In the genomic region with DNA sequence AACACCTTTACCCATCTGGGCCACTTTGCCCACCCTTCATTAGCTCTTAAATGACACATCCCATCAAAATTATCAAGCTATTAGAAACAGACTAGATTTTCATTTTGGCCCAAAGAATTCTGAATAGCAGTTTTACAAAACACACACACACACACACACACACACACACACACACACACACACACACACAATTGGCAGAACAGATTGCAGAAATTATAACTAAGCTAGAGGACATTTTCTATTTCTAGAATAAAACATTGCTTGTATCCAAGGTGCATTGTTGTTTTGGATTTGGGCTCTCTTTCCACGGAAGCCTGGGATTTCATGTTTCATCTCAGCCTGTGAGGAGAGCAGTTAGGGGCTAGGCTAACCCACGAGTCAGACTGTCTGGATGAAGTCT, we compare ENCODE assay signal across 18 mouse cellular contexts.
A peak's percentile ranks its signal among the peaks of the same experiment; 100 is the strongest.
DNase-seq lines count a peak whose midpoint lies in the region; ATAC-seq and TF ChIP-seq lines count a peak whose summit lies in the region.
"Had no signal": no experiment of that assay in that cellular context is flagged by ENCODE, and none has a peak within 500 bp of the region (broad histone marks: within the 10 kb centered on the region; RNA-seq: fewer than 3 reads in every experiment).

No protein-coding gene starts in this region.

- H3K27ac ChIP-seq in heart, embryonic 10.5 days: no peak overlapping the region
- H3K27ac ChIP-seq in stomach, postnatal 0 days (replicated peaks): no peak overlapping the region
- H3K27ac ChIP-seq: embryonic facial prominence, embryonic 12.5 days; forebrain, embryonic 15.5 days; hindbrain, embryonic 12.5 days had no signal

- 69% methylated on average over 2 of the region's 2 CpGs for WGBS in heart, embryonic 10.5 days
- 56% methylated on average over 2 of the region's 2 CpGs for WGBS in stomach, postnatal 0 days

- H3K4me3 ChIP-seq in heart, embryonic 10.5 days: no peak overlapping the region
- no peak overlapping the region for H3K4me3 ChIP-seq in stomach, postnatal 0 days (ENCODE audit: low read depth, low read length)
- H3K4me3 ChIP-seq: embryonic facial prominence, embryonic 12.5 days; forebrain, embryonic 15.5 days; hindbrain, embryonic 12.5 days had no signal

- TF ChIP-seq EP300 in stomach, postnatal 0 days (optimal IDR thresholded peaks at IDR 0.05): no peak

- H3K4me1 ChIP-seq in heart, embryonic 10.5 days: no peaks in the 10 kb centered on the region
- H3K4me1 ChIP-seq in stomach, postnatal 0 days (replicated peaks; ENCODE audit: control insufficient read depth, insufficient read depth): no peaks in the 10 kb centered on the region
- H3K4me1 ChIP-seq: embryonic facial prominence, embryonic 12.5 days; forebrain, embryonic 15.5 days; hindbrain, embryonic 12.5 days had no signal

- TF ChIP-seq CTCF in stomach, postnatal 0 days (IDR thresholded peaks at IDR 0.05; ENCODE audit: low read depth): no peak

- no peaks in the 10 kb centered on the region for H3K27me3 ChIP-seq in heart, embryonic 10.5 days (ENCODE audit: insufficient read depth, poor library complexity, severe bottlenecking)
- H3K27me3 ChIP-seq in stomach, postnatal 0 days (ENCODE audit: control insufficient read depth, insufficient read depth, low read length): no peaks in the 10 kb centered on the region
- H3K27me3 ChIP-seq: embryonic facial prominence, embryonic 12.5 days; forebrain, embryonic 15.5 days; hindbrain, embryonic 12.5 days had no signal

- no peak overlapping the region for H3K9ac ChIP-seq in stomach, postnatal 0 days (ENCODE audit: low read length)
- H3K9ac ChIP-seq: embryonic facial prominence, embryonic 12.5 days; forebrain, embryonic 15.5 days; hindbrain, embryonic 12.5 days had no signal

- no peaks in the 10 kb centered on the region for H3K36me3 ChIP-seq in heart, embryonic 10.5 days
- no peaks in the 10 kb centered on the region for H3K36me3 ChIP-seq in stomach, postnatal 0 days (ENCODE audit: control insufficient read depth, insufficient read depth, low read length)
- H3K36me3 ChIP-seq: embryonic facial prominence, embryonic 12.5 days; forebrain, embryonic 15.5 days; hindbrain, embryonic 12.5 days had no signal

- H3K9me3 ChIP-seq in heart, embryonic 10.5 days: no peaks in the 10 kb centered on the region
- no peaks in the 10 kb centered on the region for H3K9me3 ChIP-seq in stomach, postnatal 0 days (ENCODE audit: control insufficient read depth, low read length)
- H3K9me3 ChIP-seq: embryonic facial prominence, embryonic 12.5 days; forebrain, embryonic 15.5 days; hindbrain, embryonic 12.5 days had no signal

- no peak overlapping the region for H3K4me2 ChIP-seq in stomach, postnatal 0 days (replicated peaks; ENCODE audit: low read depth)
- H3K4me2 ChIP-seq: embryonic facial prominence, embryonic 12.5 days; forebrain, embryonic 15.5 days; hindbrain, embryonic 12.5 days had no signal

- peak; percentile 64 for DNase-seq in heart, adult 11 months
- no peak for DNase-seq in heart, embryonic 10.5 days (ENCODE audit: low spot score)
- DNase-seq in layer of hippocampus, adult 11-12 months (ENCODE audit: low spot score): peak; percentile 56
- peak; percentile 31 for DNase-seq in layer of hippocampus, adult 9-10 months (ENCODE audit: low spot score)
- DNase-seq in layer of hippocampus, postnatal 36 days: peak; percentile 9 to 19
- no peak for DNase-seq in thymus, postnatal 4 days
- DNase-seq in stomach, postnatal 0 days (ENCODE audit: low spot score): no peak
- DNase-seq: adrenal gland, postnatal 10 days; cerebellum, adult 11 months; cerebellum, adult 8-10 months; cerebellum, postnatal 14 days; embryo, embryonic 11 days; gastrocnemius, postnatal 14 days; heart, postnatal 10 days; heart, postnatal 4 days had no signal

- ATAC-seq in stomach, postnatal 0 days (ENCODE audit: low FRiP score, low TSS enrichment): no peak
- ATAC-seq: forebrain, embryonic 15.5 days had no signal

Comparison
In these comparisons a context has a peak if more than half of its experiments do, and no peak if none do; other contexts are left out.
1. DNase-seq: peak in heart, adult 11 months (single experiment), layer of hippocampus, adult 11-12 months (single experiment), layer of hippocampus, adult 9-10 months (single experiment) and layer of hippocampus, postnatal 36 days (2 of 2); none in heart, embryonic 10.5 days (single experiment), thymus, postnatal 4 days (single experiment) and stomach, postnatal 0 days (single experiment).